Mouse (Mus musculus) MEL (cell line): ENCODE data around the gene Fam178b. TPM values are rescaled to one million over a fixed set of nuclear protein-coding genes. Genes with fewer than 3 reads are reported as not detected.

Experiments used
- DNase-seq: peaks from one replicate; pipeline ENCODE4 v3.0.0; 2011; ENCODE audit warnings: low read depth, low spot score
- H3K27ac ChIP-seq: 2 replicates; pipeline ENCODE4 v1.5.1; 2012; ENCODE audit warnings: low read depth, mild to moderate bottlenecking, control low read depth, low read length, moderate library complexity; ENCODE audit not compliant: control insufficient read depth
- H3K27me3 ChIP-seq, 2 experiments: fragments of 150-350 bp in 1 of 2; sonication (generic) in 1 of 2; 2 replicates each; pipeline ENCODE4 v1.6.1; 2012; ENCODE audit warnings: low read length in 2 of 2, mild to moderate bottlenecking in 2 of 2, improper control_type of control experiment in 1 of 2, moderate library complexity in 1 of 2; ENCODE audit not compliant: insufficient read depth in 2 of 2, control insufficient read depth in 1 of 2
- H3K36me3 ChIP-seq, 2 experiments: 2 replicates each; pipeline ENCODE4 v1.6.1; 2012 to 2014; ENCODE audit warnings: low read length in 2 of 2, improper control_type of control experiment in 1 of 2, inconsistent platforms in 1 of 2, mild to moderate bottlenecking in 1 of 2; ENCODE audit not compliant: insufficient read depth in 2 of 2, control insufficient read depth in 1 of 2
- H3K4me1 ChIP-seq, 2 experiments: fragments of 150-350 bp in 1 of 2; sonication (generic) in 1 of 2; 2 replicates each; pipeline ENCODE4 v1.6.1; 2012; ENCODE audit warnings: low read length in 2 of 2, improper control_type of control experiment in 1 of 2, mild to moderate bottlenecking in 1 of 2; ENCODE audit not compliant: insufficient read depth in 2 of 2, control insufficient read depth in 1 of 2
- H3K4me3 ChIP-seq, 2 experiments: fragments of 150-350 bp in 1 of 2; sonication (generic) in 1 of 2; 2 replicates each; pipeline ENCODE4 v1.5.1; 2012; ENCODE audit warnings: low read depth in 2 of 2, low read length in 2 of 2, mild to moderate bottlenecking in 2 of 2, moderate library complexity in 2 of 2, control low read depth in 1 of 2, improper control_type of control experiment in 1 of 2; ENCODE audit not compliant: control insufficient read depth in 1 of 2, insufficient read depth in 1 of 2
- H3K79me2 ChIP-seq: 2 replicates; pipeline ENCODE4 v1.6.1; 2012; ENCODE audit warnings: mild to moderate bottlenecking, low read length, moderate library complexity; ENCODE audit not compliant: control insufficient read depth, poor library complexity, insufficient read depth
- H3K9ac ChIP-seq: 2 replicates; pipeline ENCODE4 v1.6.1; 2012; ENCODE audit warnings: low read depth, mild to moderate bottlenecking, control low read depth, low read length, moderate library complexity; ENCODE audit not compliant: control insufficient read depth, poor library complexity, severe bottlenecking
- H3K9me3 ChIP-seq: fragments of 150-350 bp; sonication (generic); replicated peaks from 2 replicates; pipeline ENCODE4 v1.6.1; 2012; ENCODE audit warnings: mild to moderate bottlenecking, low read length, improper control_type of control experiment, moderate library complexity; ENCODE audit not compliant: insufficient read depth
- BHLHE40 ChIP-seq: IDR thresholded peaks from 2 replicates; pipeline ENCODE4 v1.6.1; 2012; ENCODE audit warnings: low read depth, mild to moderate bottlenecking, inconsistent platforms, low read length, improper control_type of control experiment, borderline replicate concordance
- CHD1 ChIP-seq: IDR thresholded peaks from 2 replicates; pipeline ENCODE4 v1.6.1; 2012; ENCODE audit warnings: low read depth, mild to moderate bottlenecking, inconsistent platforms, low read length, improper control_type of control experiment
- CHD2 ChIP-seq: IDR thresholded peaks from 2 replicates; pipeline ENCODE4 v1.6.1; 2011; ENCODE audit warnings: low read length, improper control_type of control experiment
- CTCF ChIP-seq, 3 experiments: IDR thresholded peaks in 2 of 3; conservative IDR thresholded peaks in 1 of 3; 2 replicates each; pipeline ENCODE4 v1.5.1; 2011 to 2012; ENCODE audit warnings: low read length in 3 of 3, low read depth in 2 of 3, mild to moderate bottlenecking in 2 of 3, improper control_type of control experiment in 1 of 3, inconsistent platforms in 1 of 3, mixed read lengths in 1 of 3, moderate library complexity in 1 of 3; ENCODE audit not compliant: control insufficient read depth in 1 of 3, insufficient read depth in 1 of 3, poor library complexity in 1 of 3, severe bottlenecking in 1 of 3
- E2F4 ChIP-seq: IDR thresholded peaks from 2 replicates; pipeline ENCODE4 v1.6.1; 2011; ENCODE audit warnings: low read depth, low read length, improper control_type of control experiment, borderline replicate concordance
- ELF1 ChIP-seq: IDR thresholded peaks from 2 replicates; pipeline ENCODE4 v1.6.1; 2014; ENCODE audit warnings: low read depth, mild to moderate bottlenecking, inconsistent platforms, low read length, improper control_type of control experiment, moderate library complexity
- EP300 ChIP-seq, 2 experiments: IDR thresholded peaks; 2 replicates each; pipeline ENCODE4 v1.6.1; 2011; ENCODE audit warnings: improper control_type of control experiment in 2 of 2, low read length in 2 of 2, low read depth in 1 of 2, mild to moderate bottlenecking in 1 of 2
- ETS1 ChIP-seq: IDR thresholded peaks from 2 replicates; pipeline ENCODE4 v1.6.1; 2012; ENCODE audit warnings: low read depth, mild to moderate bottlenecking, inconsistent platforms, low read length, improper control_type of control experiment, moderate library complexity
- GATA1 ChIP-seq: IDR thresholded peaks from 2 replicates; pipeline ENCODE4 v1.6.1; 2011; ENCODE audit warnings: low read depth, low read length, improper control_type of control experiment
- HCFC1 ChIP-seq: IDR thresholded peaks from 2 replicates; pipeline ENCODE4 v1.6.1; 2012; ENCODE audit warnings: low read depth, mild to moderate bottlenecking, inconsistent platforms, low read length, improper control_type of control experiment, moderate library complexity
- JUND ChIP-seq: IDR thresholded peaks from 2 replicates; pipeline ENCODE4 v1.6.1; 2011; ENCODE audit warnings: low read depth, mild to moderate bottlenecking, improper control_type of control experiment, low read length
- KAT2A ChIP-seq: conservative IDR thresholded peaks from 2 replicates; pipeline ENCODE4 v1.6.1; 2012; ENCODE audit warnings: low read depth, low read length, improper control_type of control experiment, inconsistent platforms
- MAX ChIP-seq: IDR thresholded peaks from 2 replicates; pipeline ENCODE4 v1.6.1; 2011; ENCODE audit warnings: low read length, improper control_type of control experiment
- MYC ChIP-seq: IDR thresholded peaks from 2 replicates; pipeline ENCODE4 v1.6.1; 2011; ENCODE audit warnings: low read depth, mild to moderate bottlenecking, low read length, improper control_type of control experiment, moderate library complexity
- POLR2A ChIP-seq, 2 experiments: IDR thresholded peaks; 2 replicates each; pipeline ENCODE4 v1.6.1; 2011 to 2012; ENCODE audit warnings: low read length in 2 of 2, mild to moderate bottlenecking in 2 of 2, control low read depth in 1 of 2, improper control_type of control experiment in 1 of 2, low read depth in 1 of 2, moderate library complexity in 1 of 2; ENCODE audit not compliant: control insufficient read depth in 1 of 2, insufficient read depth in 1 of 2, poor library complexity in 1 of 2
- POLR2AphosphoS5 ChIP-seq: IDR thresholded peaks from 2 replicates; pipeline ENCODE4 v1.6.1; 2012; ENCODE audit warnings: low read depth, borderline replicate concordance, mild to moderate bottlenecking, inconsistent platforms, low read length, moderate library complexity, mixed read lengths
- RAD21 ChIP-seq: IDR thresholded peaks from 2 replicates; pipeline ENCODE4 v1.6.1; 2011; ENCODE audit warnings: mild to moderate bottlenecking, low read depth, low read length, improper control_type of control experiment
- RCOR1 ChIP-seq: IDR thresholded peaks from 2 replicates; pipeline ENCODE4 v1.6.1; 2012; ENCODE audit warnings: low read depth, mild to moderate bottlenecking, inconsistent platforms, low read length, improper control_type of control experiment
- TAL1 ChIP-seq: IDR thresholded peaks from 2 replicates; pipeline ENCODE4 v1.6.1; 2012; ENCODE audit warnings: mild to moderate bottlenecking, inconsistent platforms, low read length, moderate library complexity, mixed read lengths
- TBP ChIP-seq: IDR thresholded peaks from 2 replicates; pipeline ENCODE4 v1.8.0; 2011; ENCODE audit warnings: low read depth, low read length, improper control_type of control experiment
- UBTF ChIP-seq: IDR thresholded peaks from 2 replicates; pipeline ENCODE4 v1.6.1; 2012; ENCODE audit warnings: low read depth, mild to moderate bottlenecking, inconsistent platforms, low read length, improper control_type of control experiment, moderate library complexity, borderline replicate concordance; ENCODE audit not compliant: insufficient read depth
- USF1 ChIP-seq: IDR thresholded peaks from 2 replicates; pipeline ENCODE4 v1.6.1; 2014; ENCODE audit warnings: low read depth, mild to moderate bottlenecking, inconsistent platforms, low read length, improper control_type of control experiment, moderate library complexity
- USF2 ChIP-seq, 2 experiments: IDR thresholded peaks; 2 replicates each; pipeline ENCODE4 v1.6.1; 2011 to 2012; ENCODE audit warnings: improper control_type of control experiment in 2 of 2, low read length in 2 of 2, borderline replicate concordance in 1 of 2, inconsistent platforms in 1 of 2, low read depth in 1 of 2, mild to moderate bottlenecking in 1 of 2; ENCODE audit not compliant: insufficient read depth in 1 of 2
- ZKSCAN1 ChIP-seq: IDR thresholded peaks from 2 replicates; pipeline ENCODE4 v1.6.1; 2012; ENCODE audit warnings: low read depth, mild to moderate bottlenecking, inconsistent platforms, low read length, improper control_type of control experiment, moderate library complexity
- ZMIZ1 ChIP-seq: IDR thresholded peaks from 2 replicates; pipeline ENCODE4 v1.6.1; 2012; ENCODE audit warnings: low read depth, mild to moderate bottlenecking, inconsistent platforms, low read length, improper control_type of control experiment, moderate library complexity
- ZNF384 ChIP-seq: IDR thresholded peaks from 2 replicates; pipeline ENCODE4 v1.6.1; 2012; ENCODE audit warnings: low read depth, mild to moderate bottlenecking, inconsistent platforms, low read length, improper control_type of control experiment
- polyA plus RNA-seq, 2 experiments: library from polyadenylated mRNA; stranded (reverse) in 1 of 2; unstranded in 1 of 2; fragments of >175 nt in 1 of 2; fragments of >200 nt in 1 of 2; gene quantifications; 2 replicates each; pipeline versions ENCODE4 v1.2.1 to v1.2.4; 2012; ENCODE audit warnings: low replicate concordance in 2 of 2, low read depth in 1 of 2; ENCODE audit not compliant: insufficient read length in 2 of 2, insufficient read depth in 1 of 2, missing spikeins in 1 of 2
- total RNA-seq: library from RNA; depleted of rRNA; stranded (reverse); fragments of 300-350 nt; gene quantifications from 2 replicates; pipeline ENCODE4 v1.2.3, GENCODE M21; 2012

The Fam178b gene
- total and polyA plus RNA-seq, 3 experiments = 0.19 to 0.29 TPM; not detected in 1

DNA sequence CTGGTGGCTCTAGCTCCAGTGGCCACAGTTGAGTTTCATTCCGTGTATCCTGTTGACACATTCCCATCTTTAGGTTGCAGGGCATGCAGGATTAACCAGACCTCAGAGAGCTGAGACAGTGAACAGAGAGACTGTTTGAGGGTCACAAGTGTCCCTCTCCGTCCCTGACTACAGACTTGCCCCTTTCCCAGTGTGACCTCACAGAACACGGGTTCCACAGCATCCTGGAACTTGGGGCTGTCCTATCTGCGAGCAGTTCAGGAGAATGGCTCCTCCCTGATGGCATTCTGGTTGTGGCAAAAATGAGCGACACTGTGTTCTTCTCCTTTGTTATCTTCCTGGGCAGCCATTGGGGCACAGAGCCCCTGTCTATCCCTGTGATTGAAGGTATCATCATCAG is 31.3 kb upstream of the Fam178b start, which contains the start of gene Actr1b:
Actr1b (minus strand) TSS at position 112 of the 400 bp plus-strand sequence.
- no peak within 1 kb of the TSS for H3K4me3 ChIP-seq
- peaks cover 0 to 9% of the 10 kb centered on the region in 2 experiments; a peak in 2 of 4 replicates for H3K27me3 ChIP-seq
- DNase-seq = no peak
- peaks cover 0 to 5% of the 10 kb centered on the region in 2 experiments; a peak in 1 of 4 replicates for H3K4me1 ChIP-seq
- H3K9ac ChIP-seq = no peak within 1 kb of the TSS
- H3K9me3 ChIP-seq = no peaks in the 10 kb centered on the region
- H3K36me3 ChIP-seq = peaks cover 0 to 5% of the 10 kb centered on the region in 2 experiments; a peak in 1 of 4 replicates
- TF ChIP-seq ZMIZ1 = no peak
- no peak for TF ChIP-seq RCOR1
- no peak for TF ChIP-seq CHD1
- TF ChIP-seq TBP = no peak
- TF ChIP-seq BHLHE40 = no peak
- TF ChIP-seq RAD21 = no peak
- TF ChIP-seq ZNF384 = no peak
- no peak for TF ChIP-seq KAT2A
- TF ChIP-seq ELF1 = no peak
- TF ChIP-seq, all 39 proteins: peak for 0
- no peak within 1 kb of the TSS for H3K27ac ChIP-seq
- peaks cover 4% of the 10 kb centered on the region for H3K79me2 ChIP-seq

DNA sequence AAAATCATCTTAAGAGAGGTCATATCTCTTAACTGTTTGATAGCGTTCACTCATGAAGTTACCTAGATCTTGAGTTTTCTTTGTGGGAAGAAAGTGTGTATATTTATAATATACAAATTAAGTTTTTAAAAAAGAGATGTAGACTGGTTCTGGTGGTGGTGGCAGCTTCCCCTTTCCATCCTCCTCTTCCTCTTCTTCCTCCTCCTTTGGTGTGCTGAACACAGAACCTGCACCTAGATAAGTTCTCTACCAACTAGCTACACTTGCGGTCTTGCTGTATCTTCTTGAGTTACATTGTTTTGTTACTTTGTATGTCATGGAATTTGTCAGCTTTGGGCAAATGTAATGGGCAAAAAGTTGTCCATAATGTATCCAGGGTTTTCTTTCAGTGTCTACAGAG is 28.1 kb upstream of the Fam178b start:
- TF ChIP-seq ETS1 (0 out of 2 replicates have a peak, but pooled peaks have one; percentile 7), UBTF (no peak), POLR2A (IDR thresholded peaks at IDR 0.05; ENCODE audit: control insufficient read depth in 1 of 2, insufficient read depth in 1 of 2, low read depth in 1 of 2, low read length in 2 of 2, poor library complexity in 1 of 2) (no peak), USF2 (IDR thresholded peaks at IDR 0.05; ENCODE audit: borderline replicate concordance in 1 of 2, insufficient read depth in 1 of 2, low read depth in 1 of 2, low read length in 2 of 2) (no peak), JUND (no peak), CHD2 (no peak), RCOR1 (0 out of 2 replicates have a peak, but pooled peaks have one; percentile 18), E2F4 (no peak), MAX (no peak), EP300 (IDR thresholded peaks at IDR 0.05; ENCODE audit: low read depth in 1 of 2, low read length in 2 of 2) (peak; percentile 26 to 49; a peak in 2 of 4 replicates), CTCF (IDR thresholded peaks at IDR 0.05 in 2 of 3, conservative IDR thresholded peaks at IDR 0.05 in 1 of 3; ENCODE audit: control insufficient read depth in 1 of 3, insufficient read depth in 1 of 3, low read depth in 2 of 3, low read length in 3 of 3, poor library complexity in 1 of 3, severe bottlenecking in 1 of 3) (no peak), RAD21 (no peak), ZKSCAN1 (no peak), CHD1 (no peak), HCFC1 (no peak), POLR2AphosphoS5 (no peak), GATA1 (0 out of 2 replicates have a peak, but pooled peaks have one; percentile 32), ZNF384 (no peak), TAL1 (peak; percentile 12; the same call in 1 of the 2 replicates), MYC (no peak), USF1 (no peak)
- no peak overlapping the region for H3K9ac ChIP-seq

More for the DNA sequence above, 28.1 kb upstream of the Fam178b start:
- Histone ChIP-seq H3K27me3 (0 out of 4 replicates have a peak, but pooled peaks cover 0 to 3% of the 10 kb centered on the region in 2 experiments), H3K4me1 (peaks cover 0 to 12% of the 10 kb centered on the region in 2 experiments; a peak in 1 of 4 replicates), H3K9me3 (no peaks in the 10 kb centered on the region), H3K4me3 (peak overlapping the region in 1 of 2 experiments; percentile 25; a peak in 1 of 4 replicates), H3K27ac (no peak overlapping the region), H3K79me2 (peaks cover 25% of the 10 kb centered on the region), H3K36me3 (peaks cover 2 to 13% of the 10 kb centered on the region in 2 experiments)
- peak; percentile 67 for DNase-seq
